Mouse (Mus musculus): ENCODE measurements at regions not wholly inside any gene's neighbourhood (a gene's known extent, or its start where the extent isn't known, plus 50 kb on each side); places are given as distances from the start of the nearest gene placed in this dataset.

DNA sequence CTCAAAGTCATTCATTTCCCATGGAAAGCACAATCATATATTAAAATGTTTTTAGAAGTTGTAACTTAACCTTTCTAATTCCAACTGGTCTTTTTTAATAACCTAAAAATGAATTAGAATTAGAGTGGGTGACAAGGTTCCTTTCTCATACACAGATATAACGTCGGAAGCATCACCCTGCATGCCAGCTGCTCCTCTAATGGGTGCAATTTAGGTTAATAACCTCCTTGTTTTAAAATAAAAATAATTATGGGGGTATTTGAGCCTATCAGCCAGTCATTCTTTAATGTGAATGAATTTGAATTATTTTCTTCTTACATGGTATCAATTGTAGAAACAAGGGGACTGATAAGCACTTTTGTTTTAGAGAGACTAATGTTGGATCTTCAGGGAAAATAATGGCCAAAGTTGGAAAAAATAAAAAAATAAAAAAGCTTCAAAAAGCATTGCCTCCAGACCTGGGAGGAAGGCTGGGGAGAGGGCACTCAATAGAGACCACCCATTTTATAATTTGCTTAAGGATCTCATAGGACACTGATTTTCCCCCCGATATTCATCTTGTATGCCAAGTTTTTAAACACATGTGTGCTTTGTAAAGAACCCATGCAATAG lies 960.9 kb downstream of the Robo2 start:
- TF ChIP-seq POLR2AphosphoS5 (IDR thresholded peaks at IDR 0.05; ENCODE audit: insufficient replicate concordance, low read depth, low read length), result no peak
- TF ChIP-seq CTCF (IDR thresholded peaks at IDR 0.05; ENCODE audit: low read depth, low read length), result no peak
- no peak for TF ChIP-seq TAL1 (conservative IDR thresholded peaks at IDR 0.05; ENCODE audit: low read depth, low read length)
- no peak for TF ChIP-seq GATA1 (IDR thresholded peaks at IDR 0.05; ENCODE audit: borderline replicate concordance, low read length)
- no peak for TF ChIP-seq GATA2 (IDR thresholded peaks at IDR 0.05; ENCODE audit: borderline replicate concordance, low read depth, low read length)

All from G1E (cell line).